ENCODE assay signal across 12 mouse cellular contexts in genomic region chr12:32822066-32822465, GRCm38 (mm10). TPM values are rescaled to one million over a fixed set of nuclear protein-coding genes. Genes with fewer than 3 reads are reported as not detected.
DNase-seq lines count a peak whose midpoint lies in the region; ATAC-seq and TF ChIP-seq lines count a peak whose summit lies in the region.
"Had no signal": no experiment of that assay in that cellular context is flagged by ENCODE, and none has a peak within 500 bp of the region (broad histone marks: within the 10 kb centered on the region; RNA-seq: fewer than 3 reads in every experiment).

No protein-coding gene starts in this region.

- TF ChIP-seq CTCF in gastrocnemius, adult 2 months (IDR thresholded peaks at IDR 0.05) = no peak
- TF ChIP-seq CTCF in CH12.LX (conservative IDR thresholded peaks at IDR 0.05 in 1 of 2, IDR thresholded peaks at IDR 0.05 in 1 of 2; ENCODE audit: low read depth in 2 of 2, low read length in 2 of 2) = no peak

- H3K9me3 ChIP-seq in CH12.LX (replicated peaks; ENCODE audit: low read length) = no peaks in the 10 kb centered on the region
- H3K9me3 ChIP-seq in embryonic facial prominence, embryonic 11.5 days (replicated peaks; ENCODE audit: control insufficient read depth, low read length) = no peaks in the 10 kb centered on the region
- H3K9me3 ChIP-seq: embryonic facial prominence, embryonic 13.5 days; heart, embryonic 13.5 days had no signal

- H3K4me1 ChIP-seq in CH12.LX (ENCODE audit: control insufficient read depth in 1 of 2, insufficient read depth in 2 of 2) = peaks cover 6 to 58% of the 10 kb centered on the region in 2 experiments; a peak in 3 of 4 replicates
- H3K4me1 ChIP-seq in embryonic facial prominence, embryonic 11.5 days (ENCODE audit: control insufficient read depth, insufficient read depth, low read length) = no peaks in the 10 kb centered on the region; the same call in 1 of the 2 replicates

- no peak for TF ChIP-seq RAD21 in CH12.LX (IDR thresholded peaks at IDR 0.05; ENCODE audit: low read depth, low read length)

- peak overlapping the region; percentile 26; the same call in 1 of the 2 replicates for H3K4me2 ChIP-seq in CH12.LX (ENCODE audit: insufficient read depth, low read depth, poor library complexity, severe bottlenecking)
- no peak overlapping the region for H3K4me2 ChIP-seq in embryonic facial prominence, embryonic 11.5 days (ENCODE audit: low read depth, low read length)

- H3K36me3 ChIP-seq in CH12.LX (replicated peaks in 1 of 2; ENCODE audit: control insufficient read depth in 1 of 2, insufficient read depth in 1 of 2, low read length in 1 of 2) = peaks cover 3 to 37% of the 10 kb centered on the region in 2 experiments
- no peaks in the 10 kb centered on the region for H3K36me3 ChIP-seq in embryonic facial prominence, embryonic 11.5 days (replicated peaks; ENCODE audit: control insufficient read depth, insufficient read depth, low read depth, low read length)

- dilution Hi-C loops in CH12.LX (cut with MboI; ENCODE audit: extremely low pct_ligation_motif_present, extremely low pct_unique_long_range_greater_than_20kb, low sequenced_read_pairs) = no loop called here

- no peak for TF ChIP-seq EP300 in CH12.LX (IDR thresholded peaks at IDR 0.05; ENCODE audit: low read length)

- intact Hi-C loops in gastrocnemius, adult 2 months (cut with DNase I) = loop anchor here (5.0 kb wide), 2 partner anchors 75 to 445 kb away; partner anchors contain the start of gene Ccdc71l
- intact Hi-C loops in gastrocnemius, postnatal 36 days (cut with DNase I) = loop anchor here (10.0 kb wide), 1 partner anchor 303 kb away; no protein-coding TSS in a partner anchor

- no peaks in the 10 kb centered on the region for H3K27me3 ChIP-seq in CH12.LX (replicated peaks)
- H3K27me3 ChIP-seq in embryonic facial prominence, embryonic 11.5 days (ENCODE audit: control insufficient read depth, insufficient read depth, low read length) = no peaks in the 10 kb centered on the region
- H3K27me3 ChIP-seq: embryonic facial prominence, embryonic 13.5 days; heart, embryonic 13.5 days had no signal

- no peak overlapping the region; the same call in 1 of the 2 replicates for H3K9ac ChIP-seq in CH12.LX (ENCODE audit: insufficient read depth, low read depth)
- H3K9ac ChIP-seq in embryonic facial prominence, embryonic 11.5 days (replicated peaks; ENCODE audit: low read length) = no peak overlapping the region
- H3K9ac ChIP-seq: embryonic facial prominence, embryonic 13.5 days had no signal

- DNase-seq in gastrocnemius, adult 2 months = peak; percentile 48
- DNase-seq in gastrocnemius, postnatal 36 days = no peak
- DNase-seq in kidney, postnatal 4 days = peak; percentile 5 to 13
- no peak for DNase-seq in kidney, postnatal 14 days
- DNase-seq in CH12.LX (ENCODE audit: extremely low read depth) = no peak
- DNase-seq in embryonic facial prominence, embryonic 11.5 days (ENCODE audit: low spot score) = peak; percentile 10
- no peak for DNase-seq in cerebellum, adult 9-10 months
- DNase-seq in right cerebral cortex, postnatal 36 days (ENCODE audit: low spot score in 2 of 2) = no peak
- DNase-seq: kidney, postnatal 10 days; right cerebral cortex, postnatal 14 days had no signal

- WGBS in embryonic facial prominence, embryonic 11.5 days = 75% methylated on average over 4 of the region's 4 CpGs

- peak overlapping the region; percentile 100 for H3K4me3 ChIP-seq in gastrocnemius, adult 2 months
- H3K4me3 ChIP-seq in CH12.LX (replicated peaks in 1 of 3; ENCODE audit: low read depth in 2 of 3, low read length in 2 of 3, poor library complexity in 1 of 3) = peak overlapping the region in 2 of 3 experiments; percentile 72 to 86
- no peak overlapping the region for H3K4me3 ChIP-seq in embryonic facial prominence, embryonic 11.5 days (ENCODE audit: low read depth, low read length)

- ATAC-seq in embryonic facial prominence, embryonic 11.5 days (replicated peaks; ENCODE audit: insufficient number of reproducible peaks, low FRiP score, low TSS enrichment, low read depth) = no peak

- no peak for TF ChIP-seq POLR2A in CH12.LX (IDR thresholded peaks at IDR 0.05; ENCODE audit: low read depth, low read length)

- H3K79me2 ChIP-seq in CH12.LX (replicated peaks; ENCODE audit: control insufficient read depth, extremely low read depth, insufficient read depth, poor library complexity, severe bottlenecking) = peaks cover 29% of the 10 kb centered on the region

- H3K27ac ChIP-seq in gastrocnemius, adult 2 months = peak overlapping the region; percentile 99
- H3K27ac ChIP-seq in CH12.LX (ENCODE audit: insufficient read depth, low read depth) = no peak overlapping the region
- no peak overlapping the region for H3K27ac ChIP-seq in embryonic facial prominence, embryonic 11.5 days (replicated peaks; ENCODE audit: low read depth, low read length)
- H3K27ac ChIP-seq: embryonic facial prominence, embryonic 13.5 days; heart, embryonic 13.5 days had no signal

- in situ Hi-C loops in CH12.LX (cut with MboI; ENCODE audit: low pct_ligation_motif_present, low pct_unique_long_range_greater_than_20kb, low sequenced_read_pairs) = no loop called here

TF ChIP-seq in CH12.LX, 34 proteins besides CTCF, POLR2A, EP300 and RAD21:
- no peak for TF ChIP-seq ZMIZ1 (IDR thresholded peaks at IDR 0.05; ENCODE audit: low read depth, low read length)
- no peak for TF ChIP-seq MYC (IDR thresholded peaks at IDR 0.05; ENCODE audit: low read depth, low read length)
- no peak for TF ChIP-seq MXI1 (IDR thresholded peaks at IDR 0.05; ENCODE audit: low read depth, low read length)
- TF ChIP-seq JUND (conservative IDR thresholded peaks at IDR 0.05; ENCODE audit: low read depth, low read length) = no peak
- TF ChIP-seq IRF4 (IDR thresholded peaks at IDR 0.05; ENCODE audit: low read depth, low read length) = no peak
- no peak for TF ChIP-seq TBP (conservative IDR thresholded peaks at IDR 0.05; ENCODE audit: low read depth, low read length)
- TF ChIP-seq TCF12 (IDR thresholded peaks at IDR 0.05; ENCODE audit: low read depth, low read length) = no peak
- TF ChIP-seq HCFC1 (IDR thresholded peaks at IDR 0.05; ENCODE audit: low read depth, low read length) = no peak
- TF ChIP-seq MAFK (IDR thresholded peaks at IDR 0.05; ENCODE audit: insufficient replicate concordance, low read length) = no peak
- TF ChIP-seq MEF2A (IDR thresholded peaks at IDR 0.05; ENCODE audit: borderline replicate concordance, low read depth, low read length) = no peak

RNA-seq across cellular contexts. Expression of gene Nampt, which starts 2.7 kb away (rescaled TPM):
- 10 to 100 TPM; 90.3 to 94.4 TPM for total RNA-seq in gastrocnemius, adult 2 months (2021)
- total RNA-seq in gastrocnemius, postnatal 36 days (2021) = 10 to 100 TPM; 73.1 to 74.3 TPM
- total RNA-seq in CH12.LX (2012; rRNA removed) (48.7 and 50.5 TPM in 2 replicates), CH12.LX (2014; rRNA removed) (206 and 222 TPM in 2 replicates)
- polyA plus RNA-seq in CH12.LX (2012; ENCODE audit: insufficient read length, low read depth) = 84.5 and 95.6 TPM in 2 replicates
- polyA plus RNA-seq in embryonic facial prominence, embryonic 11.5 days (2014; fragmentation: Nextera tagmentation; extraction: Ambion mirVana) = 39.6 and 39.8 TPM in 2 replicates

Comparison
In these comparisons a context has a peak if more than half of its experiments do, and no peak if none do; other contexts are left out.
1. DNase-seq: peak in gastrocnemius, adult 2 months (single experiment), kidney, postnatal 4 days (2 of 2) and embryonic facial prominence, embryonic 11.5 days (single experiment); none in gastrocnemius, postnatal 36 days (0 of 2), kidney, postnatal 14 days (single experiment), CH12.LX (single experiment), cerebellum, adult 9-10 months (single experiment) and right cerebral cortex, postnatal 36 days (0 of 2).